Mouse (Mus musculus): Measurements from ENCODE around the gene Tmem210.
"Not testable (repeated sequence)": the region's sequence is repeated elsewhere in the genome, so short reads cannot be mapped to it uniquely, and the experiment has no call there.

The Tmem210 gene

DNA sequence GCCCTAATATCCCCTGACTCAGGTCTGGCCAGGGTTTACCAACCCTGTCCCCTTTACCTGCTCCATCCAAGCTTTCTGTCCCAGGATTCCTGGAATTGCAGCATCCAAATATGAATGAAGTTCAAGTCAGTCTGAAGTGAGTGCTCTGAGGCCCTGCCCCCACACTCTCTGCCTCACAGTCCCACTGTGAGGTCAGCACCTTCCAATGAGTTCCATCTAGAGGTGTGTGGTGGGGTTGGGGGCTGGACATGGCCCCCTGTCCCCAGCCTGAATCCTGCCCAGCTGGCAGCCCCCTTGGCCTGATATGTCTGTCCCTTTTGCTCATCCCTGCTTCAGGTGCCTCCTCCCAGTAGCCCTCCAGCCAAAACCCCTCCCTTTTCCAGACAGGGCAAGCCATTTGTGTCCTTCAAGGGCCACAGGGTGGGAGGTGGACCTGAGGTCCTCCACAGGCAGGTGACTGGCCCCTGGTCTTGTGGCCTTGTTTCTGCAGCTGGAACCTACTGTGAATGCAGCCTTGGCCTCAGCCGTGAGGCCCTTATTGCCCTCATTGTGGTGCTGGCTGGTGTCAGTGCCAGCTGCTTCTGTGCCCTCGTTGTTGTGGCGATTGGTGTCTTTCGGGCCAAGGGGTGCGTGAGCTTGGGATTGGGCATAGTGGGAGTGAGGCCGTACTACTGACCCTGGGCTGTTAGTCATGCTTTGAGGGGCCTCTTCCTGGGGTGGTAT is at the start of gene Tmem210:
Gene Tmem210, plus strand, starts transcription at position 219 of the 723 bp plus-strand sequence.
- no peak for DNase-seq (ENCODE audit: low read depth)

DNA sequence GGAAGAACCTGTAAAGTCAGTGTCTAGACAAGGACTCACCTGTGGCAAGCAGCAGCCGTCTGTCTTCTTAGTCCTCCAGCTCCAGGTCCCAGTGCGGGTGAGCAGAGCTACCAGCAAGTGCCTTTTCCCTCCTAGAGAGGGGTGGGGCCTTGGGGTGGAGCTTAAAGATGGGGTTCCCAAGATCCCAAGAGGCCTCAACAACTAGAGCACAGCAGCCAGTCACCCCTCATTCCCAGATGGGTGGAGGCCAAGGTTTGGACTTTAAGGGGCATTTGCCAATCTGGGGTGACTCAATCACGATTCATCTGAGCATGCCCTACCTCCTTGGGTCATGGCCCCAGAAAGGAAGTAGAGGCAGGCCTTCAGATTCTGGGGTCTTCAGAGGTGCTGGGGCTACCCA is 48.2 kb upstream of the Tmem210 start:
- DNase-seq (ENCODE audit: low read depth) = no peak

DNA sequence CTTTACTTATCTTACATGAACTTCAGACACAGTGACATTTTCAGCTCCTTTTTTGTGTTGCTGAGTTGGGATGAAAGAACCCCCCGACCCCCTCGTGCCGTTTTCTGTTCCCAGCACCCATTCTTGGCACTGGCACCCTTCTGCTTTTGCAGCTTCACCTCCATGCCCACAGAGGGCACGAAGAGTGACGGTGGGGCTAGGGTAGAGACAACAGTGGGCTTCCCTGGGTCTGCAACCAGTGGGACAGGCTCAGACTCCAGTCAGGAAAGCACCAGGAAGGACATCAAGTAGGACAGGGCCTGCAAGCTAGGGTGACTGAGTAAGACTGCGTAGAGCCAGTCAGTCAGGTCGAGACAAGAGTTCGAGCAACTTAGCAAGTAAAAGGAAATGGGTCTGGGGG is 47.6 kb upstream of the Tmem210 start:
- no peak for DNase-seq (ENCODE audit: low read depth)

DNA sequence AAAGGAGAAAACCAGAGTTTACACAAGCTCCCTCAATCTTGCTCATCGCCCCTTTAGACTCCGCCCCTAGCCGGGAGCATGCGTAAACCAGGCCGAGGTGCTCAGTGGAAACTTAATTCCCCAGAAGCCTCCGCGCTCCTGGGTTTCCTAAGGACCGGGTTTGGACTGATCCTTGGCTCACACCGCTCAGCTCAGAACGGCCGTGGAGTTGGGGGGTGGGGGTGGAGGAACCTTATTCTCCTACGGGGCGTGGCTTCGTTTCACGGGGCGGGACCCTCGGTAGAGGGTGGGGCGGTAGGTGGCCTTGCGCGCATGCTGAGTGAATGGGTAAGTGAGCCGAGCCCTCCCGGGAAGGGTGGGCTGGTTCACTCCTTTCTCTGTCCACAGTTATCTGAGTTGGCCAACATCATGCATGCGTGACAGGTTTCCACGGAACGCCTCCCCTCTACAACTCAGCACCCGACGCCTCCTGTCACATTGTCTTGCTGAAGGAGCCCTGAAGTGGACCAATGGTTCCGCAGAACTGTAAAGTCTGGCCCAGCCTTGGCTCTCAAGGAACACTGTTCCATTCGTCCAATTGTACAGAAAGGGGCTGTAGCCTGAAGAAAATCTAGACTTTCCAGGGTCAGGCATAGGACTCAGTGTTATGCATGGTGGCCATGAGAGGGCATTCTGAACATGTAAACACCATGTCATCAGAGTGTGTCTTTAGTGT is 47.1 kb upstream of the Tmem210 start:
- DNase-seq (ENCODE audit: low read depth) = peak; percentile 81

DNA sequence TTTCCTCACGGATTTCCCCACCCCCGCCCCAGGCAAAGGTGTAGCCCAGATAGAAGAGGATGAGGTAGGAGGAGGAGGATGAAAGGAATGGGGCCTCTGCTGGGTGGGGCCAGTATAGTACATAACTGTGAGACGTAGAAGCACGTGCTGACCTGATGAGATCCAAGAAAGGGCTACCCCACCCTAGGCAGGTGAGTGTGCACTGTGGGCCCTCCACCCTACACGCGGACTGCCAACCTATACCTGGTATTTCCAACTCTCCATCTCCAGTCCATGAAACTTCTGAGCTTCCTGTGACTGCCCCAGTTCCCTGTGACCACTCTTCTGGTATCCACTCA is 46.5 kb upstream of the Tmem210 start:
- peak; percentile 60 for DNase-seq (ENCODE audit: low read depth)

DNA sequence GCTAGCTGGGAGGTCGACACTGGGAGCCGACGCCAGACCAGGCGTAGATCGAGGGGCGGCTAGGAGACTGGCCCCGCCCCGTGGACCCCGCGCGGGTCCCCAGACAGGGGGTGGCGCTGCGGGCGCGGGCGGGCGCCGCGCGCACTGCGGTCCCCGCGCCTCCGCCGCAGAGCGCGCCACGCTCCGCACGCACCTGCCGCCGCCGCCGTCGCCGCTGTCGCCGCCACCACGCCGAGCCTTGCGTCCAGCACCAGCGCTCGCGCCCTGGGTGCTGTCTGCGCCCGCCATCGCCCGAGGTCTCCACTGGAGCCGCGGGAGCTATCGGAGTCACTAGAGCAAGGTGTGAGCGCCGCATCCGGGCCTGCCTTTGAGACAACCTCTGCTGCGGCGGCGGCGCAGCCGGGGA is 45.8 kb upstream of the Tmem210 start, which contains the start of the genes Rnf208 and Cysrt1:
Gene Rnf208, plus strand, starts transcription at position 155 of the 406 bp plus-strand sequence.
Gene Cysrt1, minus strand, starts transcription at position 352 of the 406 bp plus-strand sequence.
- DNase-seq (ENCODE audit: low read depth) = peak; percentile 67

- no peak for DNase-seq (ENCODE audit: low read depth)
Observed at GRCm38 (mm10) chr2:25243342-25243741, 44.6 kb upstream of the Tmem210 start.

DNA sequence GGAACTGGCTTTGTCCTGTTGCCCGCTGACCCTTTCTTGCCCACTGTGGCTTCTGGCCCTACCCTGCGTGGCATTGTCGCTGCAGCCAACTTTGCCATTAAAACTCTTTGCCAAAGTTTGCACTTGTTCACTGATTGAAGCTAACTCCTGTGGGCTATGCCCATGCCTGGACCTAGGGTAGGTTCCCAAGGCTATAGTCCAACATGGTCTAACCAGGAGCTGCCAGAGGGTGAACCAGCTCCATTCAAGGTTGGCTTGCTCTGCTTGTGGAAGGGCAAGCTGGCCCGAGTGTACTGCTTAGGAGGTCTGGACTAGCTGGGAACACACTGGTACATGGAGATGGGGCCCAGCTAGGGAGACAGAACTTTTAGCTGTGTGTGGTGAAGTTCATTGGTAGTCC is 43.8 kb upstream of the Tmem210 start:
- no peak for DNase-seq (ENCODE audit: low read depth)

GRCm38 (mm10) chr2:25246183-25247072 is 41.5 kb upstream of the Tmem210 start, which contains the start of gene AL732309.1:
TSS of gene AL732309.1 (minus strand) at chr2:25246863.
- DNase-seq (ENCODE audit: low read depth) = no peak

- DNase-seq (ENCODE audit: low read depth) = peak; percentile 66
Observed at GRCm38 (mm10) chr2:25252331-25252730, 35.6 kb upstream of the Tmem210 start.

GRCm38 (mm10) chr2:25255284-25255779 is 32.6 kb upstream of the Tmem210 start, which contains the start of gene Tmem203:
TSS of gene Tmem203 (plus strand) at chr2:25255439.
- peak; percentile 97 for DNase-seq (ENCODE audit: low read depth)

GRCm38 (mm10) chr2:25256443-25257109 is 31.4 kb upstream of the Tmem210 start:
- peak; percentile 89 for DNase-seq (ENCODE audit: low read depth)

GRCm38 (mm10) chr2:25257250-25257649 is 30.7 kb upstream of the Tmem210 start:
- DNase-seq (ENCODE audit: low read depth) = not testable (repeated sequence)

GRCm38 (mm10) chr2:25258887-25259286 is 29.1 kb upstream of the Tmem210 start:
- DNase-seq (ENCODE audit: low read depth) = peak; percentile 65

GRCm38 (mm10) chr2:25261870-25262269 is 26.1 kb upstream of the Tmem210 start:
- no peak for DNase-seq (ENCODE audit: low read depth)

- DNase-seq (ENCODE audit: low read depth) = peak; percentile 96
Observed at GRCm38 (mm10) chr2:25262291-25262767, 25.6 kb upstream of the Tmem210 start, which contains the start of gene Tprn. TSS of gene Tprn (plus strand) at chr2:25262618.

DNA sequence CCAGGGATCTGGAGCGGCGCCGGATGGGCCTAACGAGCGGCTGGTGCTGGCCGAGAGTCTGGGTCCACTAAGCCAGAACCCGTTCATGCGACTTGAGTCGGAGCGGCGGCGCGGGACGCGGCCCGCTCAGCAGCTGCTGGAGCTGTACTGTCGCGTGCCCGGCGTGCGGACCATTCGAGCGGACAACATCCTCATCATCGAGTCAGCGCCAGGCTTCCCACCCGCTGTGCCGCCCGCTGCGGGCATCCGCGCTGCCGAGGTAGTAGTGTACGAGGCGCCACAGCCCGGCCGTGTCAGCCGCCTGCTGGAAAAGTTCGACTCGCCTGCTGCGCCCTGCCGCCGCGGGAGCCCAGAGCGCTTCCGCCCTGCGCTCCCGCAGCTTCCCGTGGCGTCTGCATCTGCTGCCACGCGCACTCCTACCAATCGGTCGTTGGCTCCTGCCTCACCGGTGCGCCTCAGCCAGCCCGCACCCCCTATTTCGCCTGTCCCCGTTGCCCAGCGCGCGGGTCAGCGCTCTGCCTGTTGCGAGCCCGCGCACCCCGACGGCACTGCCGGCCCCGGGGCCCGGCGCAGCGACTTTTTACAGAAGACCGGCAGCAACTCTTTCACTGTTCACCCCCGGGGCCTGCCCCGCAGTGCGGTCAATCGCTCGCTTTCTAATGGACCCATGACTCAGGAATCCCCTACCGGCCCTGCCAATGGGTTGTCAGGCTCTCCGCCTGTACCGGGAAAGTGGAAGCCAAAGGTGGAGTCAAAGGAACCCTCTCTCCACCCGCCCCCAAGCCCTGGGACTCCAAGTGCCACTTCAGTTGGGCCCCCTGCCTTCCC is 24.9 kb upstream of the Tmem210 start:
- DNase-seq (ENCODE audit: low read depth) = peak; percentile 80

DNA sequence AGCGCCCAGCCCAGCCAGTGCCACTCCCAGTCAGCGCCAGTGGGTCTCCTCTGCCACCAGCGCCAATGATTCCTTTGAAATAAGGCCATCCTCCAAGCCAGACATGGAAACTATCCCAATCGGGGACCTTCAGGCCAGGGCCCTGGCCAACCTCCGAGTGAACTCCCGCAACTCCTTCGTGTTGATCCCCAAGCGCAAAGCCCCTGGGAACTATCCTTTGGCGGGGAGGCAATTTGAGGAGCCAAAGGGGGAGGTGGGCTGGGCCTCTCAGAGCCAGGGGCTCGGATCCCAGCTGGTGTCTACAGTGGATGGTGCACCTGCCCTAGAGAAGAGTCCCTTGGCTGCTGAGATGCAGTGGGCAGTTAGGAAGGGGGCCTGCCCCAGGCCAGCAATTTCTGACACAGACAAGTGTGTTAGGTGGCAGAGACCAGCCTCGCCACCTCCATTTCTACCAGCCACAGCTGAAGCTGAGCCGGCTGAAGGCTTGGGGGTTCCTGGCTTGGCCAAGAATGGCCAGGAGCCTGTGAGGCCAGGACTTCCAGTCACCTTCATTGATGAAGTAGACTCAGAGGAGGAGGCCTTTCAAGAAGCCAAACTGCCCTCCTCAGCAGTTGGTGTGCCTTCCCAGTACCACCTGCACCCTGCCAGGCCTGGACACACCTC is 24.2 kb upstream of the Tmem210 start:
- no peak for DNase-seq (ENCODE audit: low read depth)

DNA sequence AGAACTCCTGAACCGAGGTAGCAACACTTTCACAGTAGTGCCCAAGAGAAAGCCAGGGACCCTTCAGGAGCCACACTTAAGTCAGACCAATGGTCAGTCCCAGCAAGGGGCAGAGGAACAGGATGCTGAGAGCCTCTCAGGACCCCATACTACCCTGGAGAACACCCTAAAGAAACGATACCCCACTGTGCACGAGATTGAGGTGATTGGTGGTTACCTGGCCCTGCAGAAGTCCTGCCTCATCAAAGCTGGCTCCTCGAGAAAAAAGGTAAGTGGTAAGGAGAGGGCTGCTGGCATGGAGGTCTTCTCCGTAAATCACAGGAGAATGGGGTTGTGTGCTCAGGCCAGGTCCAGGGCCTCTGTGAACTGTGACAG is 23.7 kb upstream of the Tmem210 start:
- DNase-seq (ENCODE audit: low read depth) = no peak

GRCm38 (mm10) chr2:25264851-25265250 is 23.1 kb upstream of the Tmem210 start:
- DNase-seq (ENCODE audit: low read depth) = no peak
